Comparison of ENCODE assay signal across 8 mouse cellular contexts in the genomic region with DNA sequence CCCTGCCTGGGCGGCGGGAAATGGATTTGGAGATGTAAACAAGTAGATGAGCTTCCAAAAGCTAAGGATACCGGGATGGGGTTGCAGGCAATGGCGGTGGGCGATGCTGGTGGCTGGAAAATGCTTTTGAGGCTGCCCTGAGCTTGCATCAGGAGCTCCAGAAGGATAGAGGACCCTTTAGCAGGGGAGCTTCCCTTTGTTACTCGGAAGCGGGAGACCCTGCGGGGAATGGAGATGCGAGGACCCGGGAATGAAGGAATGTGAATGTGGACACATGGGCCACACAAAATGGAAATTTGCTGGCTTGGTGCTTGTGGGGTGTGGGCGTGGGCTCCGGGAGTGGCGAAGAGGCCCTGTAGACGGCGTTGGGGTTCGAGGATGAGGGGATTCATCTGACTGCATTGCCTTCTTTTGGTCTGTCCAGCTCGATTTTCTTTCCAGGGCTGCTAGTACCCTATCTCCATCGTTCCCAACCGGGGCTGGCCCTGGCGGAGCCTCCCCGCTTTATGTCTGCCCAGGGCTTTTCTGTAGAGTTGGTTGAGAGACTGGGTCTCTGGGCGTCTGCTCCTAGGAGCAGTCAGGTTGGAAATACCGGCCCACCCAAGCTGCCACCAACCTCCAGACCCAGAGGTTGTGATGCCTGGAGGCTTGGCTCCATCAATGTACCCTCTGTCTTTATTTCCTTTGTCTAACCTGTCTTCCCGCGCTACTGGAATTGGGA. TPM values are rescaled to one million over a fixed set of nuclear protein-coding genes. Genes with fewer than 3 reads are reported as not detected.
DNase-seq lines count a peak whose midpoint lies in the region; ATAC-seq and TF ChIP-seq lines count a peak whose summit lies in the region.
"Had no signal": no experiment of that assay in that cellular context is flagged by ENCODE, and none has a peak within 500 bp of the region (broad histone marks: within the 10 kb centered on the region; RNA-seq: fewer than 3 reads in every experiment).

No protein-coding gene starts in this region.

- peak overlapping the region; percentile 18 for H3K9ac ChIP-seq in embryonic facial prominence, embryonic 15.5 days
- peak overlapping the region; percentile 80 for H3K9ac ChIP-seq in hindbrain, postnatal 0 days (replicated peaks; ENCODE audit: low read length)
- H3K9ac ChIP-seq in neural tube, embryonic 12.5 days, result peak overlapping the region; percentile 65

- DNase-seq in left cerebral cortex, adult 2 months (ENCODE audit: extremely low spot score in 1 of 2, low spot score in 2 of 2), result no peak
- no peak for DNase-seq in left cerebral cortex, postnatal 10 days (ENCODE audit: extremely low spot score in 1 of 2, low spot score in 2 of 2)
- DNase-seq in hindbrain, postnatal 0 days (ENCODE audit: low spot score), result peak; percentile 39
- no peak for DNase-seq in frontal cortex, adult 2 months (ENCODE audit: extremely low spot score in 1 of 2, low spot score in 1 of 2)
- DNase-seq in gastrocnemius, postnatal 25 days, result no peak

- peak overlapping the region; percentile 70 for H3K27ac ChIP-seq in left cerebral cortex, adult 2 months
- H3K27ac ChIP-seq in embryonic facial prominence, embryonic 15.5 days (replicated peaks), result 0 out of 2 replicates have a peak overlapping the region, but pooled peaks have one; percentile 55
- peak overlapping the region; percentile 94 for H3K27ac ChIP-seq in hindbrain, postnatal 0 days
- 0 out of 2 replicates have a peak overlapping the region, but pooled peaks have one; percentile 9 for H3K27ac ChIP-seq in neural tube, embryonic 12.5 days

- H3K4me1 ChIP-seq in embryonic facial prominence, embryonic 15.5 days, result peaks cover 17% of the 10 kb centered on the region
- H3K4me1 ChIP-seq in hindbrain, postnatal 0 days (ENCODE audit: insufficient read depth, low read length), result peaks cover 16% of the 10 kb centered on the region
- peaks cover 26% of the 10 kb centered on the region for H3K4me1 ChIP-seq in neural tube, embryonic 12.5 days

- peak overlapping the region; percentile 57 for H3K4me3 ChIP-seq in left cerebral cortex, adult 2 months
- peak overlapping the region; percentile 61 for H3K4me3 ChIP-seq in embryonic facial prominence, embryonic 15.5 days (replicated peaks)
- peak overlapping the region; percentile 78 for H3K4me3 ChIP-seq in hindbrain, postnatal 0 days (ENCODE audit: low read length)
- peak overlapping the region; percentile 66 for H3K4me3 ChIP-seq in neural tube, embryonic 12.5 days

- WGBS in embryonic facial prominence, embryonic 15.5 days, result 2% methylated on average over 25 of the region's 25 CpGs
- WGBS in hindbrain, postnatal 0 days, result 3% methylated on average over 25 of the region's 25 CpGs
- 4% methylated on average over 25 of the region's 25 CpGs for WGBS in neural tube, embryonic 12.5 days

- ATAC-seq in embryonic facial prominence, embryonic 15.5 days (ENCODE audit: insufficient number of reproducible peaks, low FRiP score, low TSS enrichment, low read depth), result no peak
- ATAC-seq in hindbrain, postnatal 0 days, result peak; percentile 34
- ATAC-seq in neural tube, embryonic 12.5 days (ENCODE audit: low FRiP score, low read depth), result peak; percentile 55

- TF ChIP-seq CTCF in left cerebral cortex, adult 2 months (IDR thresholded peaks at IDR 0.05), result no peak
- TF ChIP-seq CTCF in hindbrain, postnatal 0 days (IDR thresholded peaks at IDR 0.05; ENCODE audit: low read depth), result no peak

- peak overlapping the region; percentile 89 for H3K4me2 ChIP-seq in embryonic facial prominence, embryonic 15.5 days (replicated peaks)
- peak overlapping the region; percentile 86 for H3K4me2 ChIP-seq in hindbrain, postnatal 0 days (ENCODE audit: low read depth, low read length)
- H3K4me2 ChIP-seq in neural tube, embryonic 12.5 days (replicated peaks), result peak overlapping the region; percentile 86

- H3K36me3 ChIP-seq in embryonic facial prominence, embryonic 15.5 days, result no peaks in the 10 kb centered on the region
- H3K36me3 ChIP-seq in hindbrain, postnatal 0 days (ENCODE audit: insufficient read depth, low read length), result no peaks in the 10 kb centered on the region
- no peaks in the 10 kb centered on the region for H3K36me3 ChIP-seq in neural tube, embryonic 12.5 days

- intact Hi-C loops in left cerebral cortex, adult 2 months (cut with DNase I), result no loop called here
- intact Hi-C loops in left cerebral cortex, postnatal 10 days (cut with DNase I), result no loop called here

- no peaks in the 10 kb centered on the region for H3K9me3 ChIP-seq in embryonic facial prominence, embryonic 15.5 days (replicated peaks)
- H3K9me3 ChIP-seq in hindbrain, postnatal 0 days (ENCODE audit: low read length), result no peaks in the 10 kb centered on the region
- H3K9me3 ChIP-seq in neural tube, embryonic 12.5 days, result no peaks in the 10 kb centered on the region

- no peaks in the 10 kb centered on the region for H3K27me3 ChIP-seq in embryonic facial prominence, embryonic 15.5 days
- no peaks in the 10 kb centered on the region for H3K27me3 ChIP-seq in hindbrain, postnatal 0 days (ENCODE audit: insufficient read depth, low read length)
- H3K27me3 ChIP-seq in neural tube, embryonic 12.5 days (replicated peaks), result peaks cover 5% of the 10 kb centered on the region; the same call in 1 of the 2 replicates

RNA-seq across cellular contexts. Expression of a gene that starts 0.8 kb away (rescaled TPM):
- total RNA-seq in left cerebral cortex, adult 2 months (2021), result 100 to 1,000 TPM; 106 to 107 TPM
- total RNA-seq in left cerebral cortex, postnatal 10 days (2021), result 100 to 1,000 TPM; 284 to 286 TPM
- polyA plus RNA-seq in embryonic facial prominence, embryonic 15.5 days (2015; fragmentation: Nextera tagmentation; extraction: Ambion mirVana), result 77.4 and 77.5 TPM in 2 replicates
- 461 and 490 TPM in 2 replicates for total RNA-seq in hindbrain, postnatal 0 days (2014; rRNA removed)
- 752 and 767 TPM in 2 replicates for polyA plus RNA-seq in hindbrain, postnatal 0 days (2015; fragmentation: Nextera tagmentation; extraction: Ambion mirVana)
- polyA plus RNA-seq in neural tube, embryonic 12.5 days (2016; fragmentation: Nextera tagmentation; extraction: Ambion mirVana), result 186 and 199 TPM in 2 replicates
- polyA plus RNA-seq in frontal cortex, adult 2 months (2012; rRNA removed), result 129 and 152 TPM in 2 replicates
- 10 to 100 TPM; 27.5 to 31.2 TPM for total RNA-seq in gastrocnemius, postnatal 25 days (2021)
- total RNA-seq: neutrophil, adult 5-6 weeks had no signal

RNA-seq across cellular contexts. Expression of a gene that starts 28.7 kb away (rescaled TPM):
- total RNA-seq in left cerebral cortex, adult 2 months (2021), result 1 to 10 TPM; 4.8 to 6.5 TPM
- total RNA-seq in left cerebral cortex, postnatal 10 days (2021), result 1 to 10 TPM; 7.2 to 8.1 TPM
- polyA plus RNA-seq in embryonic facial prominence, embryonic 15.5 days (2015; fragmentation: Nextera tagmentation; extraction: Ambion mirVana), result 5.3 and 6.8 TPM in 2 replicates
- 17.1 and 18.6 TPM in 2 replicates for total RNA-seq in hindbrain, postnatal 0 days (2014; rRNA removed)
- polyA plus RNA-seq in hindbrain, postnatal 0 days (2015; fragmentation: Nextera tagmentation; extraction: Ambion mirVana), result 19.5 and 21.5 TPM in 2 replicates
- 1.8 and 2.2 TPM in 2 replicates for polyA plus RNA-seq in neural tube, embryonic 12.5 days (2016; fragmentation: Nextera tagmentation; extraction: Ambion mirVana)
- polyA plus RNA-seq in frontal cortex, adult 2 months (2012; rRNA removed), result 13.8 and 14.7 TPM in 2 replicates
- 1 to 10 TPM; 1.4 to 2.0 TPM for total RNA-seq in gastrocnemius, postnatal 25 days (2021)
- total RNA-seq: neutrophil, adult 5-6 weeks had no signal

RNA-seq across cellular contexts. Expression of a gene that starts 51.9 kb away (rescaled TPM):
- total RNA-seq in left cerebral cortex, adult 2 months (2021), result not detected
- not detected for total RNA-seq in left cerebral cortex, postnatal 10 days (2021)
- polyA plus RNA-seq in embryonic facial prominence, embryonic 15.5 days (2015; fragmentation: Nextera tagmentation; extraction: Ambion mirVana), result 10.9 and 11.7 TPM in 2 replicates
- total RNA-seq in hindbrain, postnatal 0 days (2014; rRNA removed), result 0.04 TPM in 1 of 2 replicates, not detected in the other
- polyA plus RNA-seq in hindbrain, postnatal 0 days (2015; fragmentation: Nextera tagmentation; extraction: Ambion mirVana), result not detected in 2 replicates
- polyA plus RNA-seq in neural tube, embryonic 12.5 days (2016; fragmentation: Nextera tagmentation; extraction: Ambion mirVana), result 0.05 and 0.10 TPM in 2 replicates
- polyA plus RNA-seq in frontal cortex, adult 2 months (2012; rRNA removed), result not detected in 2 replicates
- total RNA-seq in gastrocnemius, postnatal 25 days (2021), result under 1 TPM; 0.26 to 0.56 TPM

RNA-seq across cellular contexts. Expression of a gene that starts 55.7 kb away (rescaled TPM):
- total RNA-seq in left cerebral cortex, adult 2 months (2021), result 10 to 100 TPM; 58.0 to 61.5 TPM
- total RNA-seq in left cerebral cortex, postnatal 10 days (2021), result 10 to 100 TPM; 35.7 to 38.0 TPM
- 0.89 and 1.3 TPM in 2 replicates for polyA plus RNA-seq in embryonic facial prominence, embryonic 15.5 days (2015; fragmentation: Nextera tagmentation; extraction: Ambion mirVana)
- 37.5 and 47.4 TPM in 2 replicates for total RNA-seq in hindbrain, postnatal 0 days (2014; rRNA removed)
- polyA plus RNA-seq in hindbrain, postnatal 0 days (2015; fragmentation: Nextera tagmentation; extraction: Ambion mirVana), result 10.5 and 12.4 TPM in 2 replicates
- 6.4 and 6.5 TPM in 2 replicates for polyA plus RNA-seq in neural tube, embryonic 12.5 days (2016; fragmentation: Nextera tagmentation; extraction: Ambion mirVana)
- 53.8 and 54.8 TPM in 2 replicates for polyA plus RNA-seq in frontal cortex, adult 2 months (2012; rRNA removed)
- not detected for total RNA-seq in gastrocnemius, postnatal 25 days (2021)
- total RNA-seq: neutrophil, adult 5-6 weeks had no signal

Comparison
In these comparisons a context has a peak if more than half of its experiments do, and no peak if none do; other contexts are left out.
1. H3K27ac ChIP-seq: peak in every context shown above with its lines; median percentile 94 in hindbrain, postnatal 0 days; 70 in left cerebral cortex, adult 2 months; 55 in embryonic facial prominence, embryonic 15.5 days; 9 in neural tube, embryonic 12.5 days.
2. H3K9ac ChIP-seq: peak in every context shown above with its lines; median percentile 80 in hindbrain, postnatal 0 days; 65 in neural tube, embryonic 12.5 days; 18 in embryonic facial prominence, embryonic 15.5 days.